Mouse (Mus musculus): ENCODE data around the gene Lamtor2. TPM values are rescaled to one million over a fixed set of nuclear protein-coding genes. Genes with fewer than 3 reads are reported as not detected.

The Lamtor2 gene
- total RNA-seq, 2 experiments from 2014 or later = 74.3 to 122 TPM

DNA sequence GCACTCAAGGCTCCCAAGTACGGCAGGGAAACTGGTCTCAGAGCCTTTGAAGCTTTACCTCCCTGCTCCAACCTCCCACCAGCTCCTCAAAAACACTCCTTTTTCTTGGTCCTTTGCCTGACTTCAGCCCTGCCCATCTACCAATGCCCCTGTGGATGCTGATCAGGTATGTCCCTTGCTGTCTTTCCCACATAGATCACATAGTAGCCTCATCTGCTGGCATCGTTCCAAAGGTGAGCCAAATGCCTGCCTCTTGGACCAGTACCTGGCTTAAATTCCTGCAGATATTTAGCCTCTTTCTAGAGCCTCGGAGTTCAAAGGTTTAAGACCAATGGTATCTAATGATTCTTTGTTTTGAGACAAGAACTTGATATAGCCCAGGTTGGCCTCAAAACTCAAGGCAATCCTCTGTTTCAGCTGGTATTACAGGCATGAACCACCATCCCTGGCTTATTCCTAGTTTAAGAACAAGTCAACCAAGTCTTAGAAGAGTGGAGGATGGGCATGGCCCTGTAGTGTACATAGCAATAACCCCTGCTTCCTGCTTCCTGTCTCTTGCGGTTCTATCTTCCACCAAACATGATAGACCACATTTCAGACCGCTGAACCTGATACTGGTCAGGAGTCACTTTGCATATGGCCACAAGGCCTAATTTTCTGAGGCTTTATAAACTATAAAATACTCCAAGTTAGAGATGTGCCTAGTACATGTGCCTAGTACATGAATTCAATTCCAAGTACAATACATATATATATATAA, 9.0 kb downstream of the Lamtor2 start:
- ATAC-seq (replicated peaks; ENCODE audit: poor library complexity, severe bottlenecking) = 0 out of 2 replicates have a peak, but pooled peaks have one; percentile 25

DNA sequence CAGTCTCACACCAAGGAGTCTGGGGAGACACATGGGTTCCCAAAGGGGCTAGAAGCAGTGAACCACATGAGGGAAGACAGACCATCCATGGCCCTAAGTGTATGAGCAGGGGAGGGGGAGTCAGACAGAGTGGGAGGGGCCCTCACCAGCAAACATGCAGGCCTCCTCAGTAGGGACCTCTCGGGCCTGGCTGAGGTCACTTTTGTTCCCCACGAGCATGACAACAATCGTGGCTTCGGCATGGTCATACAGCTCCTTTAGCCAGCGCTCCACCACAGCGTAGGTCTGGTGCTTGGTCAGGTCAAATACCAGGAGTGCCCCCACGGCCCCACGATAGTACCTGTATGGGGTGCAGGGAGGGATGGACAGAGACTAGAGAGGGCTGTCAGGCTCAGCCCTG, 9.7 kb downstream of the Lamtor2 start:
- no peak for ATAC-seq (replicated peaks; ENCODE audit: poor library complexity, severe bottlenecking)

DNA sequence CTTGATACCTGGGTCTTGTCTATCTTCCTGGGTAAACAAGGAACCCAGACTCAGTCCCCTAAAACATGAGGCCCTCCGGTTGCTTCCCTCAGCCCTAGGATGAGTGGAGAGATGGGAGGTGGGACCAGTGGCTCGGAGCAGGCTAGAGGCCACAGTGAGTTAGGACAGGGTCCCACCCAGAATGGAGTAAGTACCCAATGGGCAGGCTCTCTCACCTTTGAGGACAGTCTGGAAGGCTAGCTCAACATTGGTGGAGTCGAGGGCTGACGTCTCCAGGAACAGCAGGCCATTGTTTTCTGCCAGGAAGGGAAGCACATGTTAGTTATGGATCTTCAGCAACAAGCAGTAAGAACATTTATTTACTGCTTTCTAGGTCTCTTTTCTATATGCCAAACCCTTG, 10.4 kb downstream of the Lamtor2 start:
- ATAC-seq (replicated peaks; ENCODE audit: poor library complexity, severe bottlenecking) = no peak

DNA sequence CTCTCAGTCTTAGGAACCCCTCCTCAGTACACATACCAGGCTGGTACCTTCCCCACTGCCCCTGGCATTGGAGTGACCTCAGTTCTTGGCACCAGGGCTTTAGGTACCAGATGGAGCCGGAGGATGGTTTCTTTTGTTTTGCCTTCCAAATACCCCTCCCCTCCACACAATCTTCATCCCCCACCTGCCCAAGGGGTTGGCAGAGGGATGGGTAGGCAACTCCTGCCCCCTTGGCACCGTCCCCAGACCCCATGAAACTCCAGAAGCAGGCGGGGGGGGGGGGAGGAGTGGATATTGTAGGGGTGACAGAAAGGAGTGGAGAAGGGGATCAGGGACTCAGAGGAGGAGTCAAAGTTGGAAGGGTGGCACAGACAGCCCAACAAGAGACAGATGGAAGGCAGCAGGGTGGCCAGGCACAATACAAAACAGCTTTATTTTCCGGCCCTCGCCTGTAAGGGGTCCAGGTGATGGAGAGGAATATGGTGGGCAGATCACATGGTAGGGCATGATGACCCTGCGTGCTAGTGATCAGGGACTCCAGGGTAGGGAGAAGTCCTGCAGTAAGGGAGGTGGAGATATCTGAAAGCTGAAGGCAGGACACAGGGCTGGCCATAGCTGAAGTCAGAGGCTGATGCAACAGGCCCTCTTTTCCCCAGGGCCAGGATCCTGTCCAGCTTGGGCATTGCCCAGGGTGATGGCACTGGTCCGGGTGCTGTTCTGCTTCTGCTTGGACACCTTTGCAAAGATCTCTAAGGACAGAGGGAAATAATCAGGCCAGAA, 11.1 kb downstream of the Lamtor2 start:
- ATAC-seq (replicated peaks; ENCODE audit: poor library complexity, severe bottlenecking) = no peak

DNA sequence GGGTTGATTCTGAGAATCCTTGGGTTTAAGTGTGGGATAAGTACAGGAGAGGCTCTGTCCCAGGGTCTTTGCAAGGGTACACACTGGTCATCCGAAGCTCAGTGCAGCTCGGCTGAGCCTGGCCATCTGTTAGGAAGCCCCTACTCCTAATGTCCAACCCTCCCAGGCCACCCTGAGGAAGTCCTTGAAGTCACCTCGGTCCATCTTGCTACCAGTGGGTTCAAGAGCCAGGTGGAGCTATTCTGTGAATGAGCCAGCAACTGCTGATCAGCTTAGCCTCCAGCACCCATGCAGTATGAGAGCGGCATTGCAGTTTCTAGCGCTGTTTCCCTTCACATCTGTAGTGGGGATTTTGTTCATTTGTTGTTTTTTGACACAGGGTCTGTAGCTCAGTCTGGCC, 12.8 kb downstream of the Lamtor2 start:
- no peak for ATAC-seq (replicated peaks; ENCODE audit: poor library complexity, severe bottlenecking)

DNA sequence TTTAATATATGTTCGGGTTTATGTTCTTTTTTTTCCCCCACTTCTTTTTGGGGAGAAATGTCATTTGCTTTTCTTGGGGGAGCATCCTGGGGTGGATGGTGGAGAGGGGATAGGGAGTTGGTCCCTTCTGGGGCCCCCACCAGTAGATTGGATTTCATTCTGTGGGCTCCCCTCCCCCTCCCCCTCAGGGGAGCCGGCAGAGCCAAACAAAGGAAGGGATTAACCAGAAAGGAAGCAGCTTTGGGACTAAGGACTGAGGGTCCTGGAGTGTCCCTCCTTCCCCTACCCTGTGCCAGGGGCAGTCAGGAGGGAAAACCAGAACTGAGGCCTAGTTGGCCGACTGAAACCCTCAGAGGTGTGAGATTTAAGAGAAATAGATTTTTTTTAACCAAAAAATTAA, 13.5 kb downstream of the Lamtor2 start:
- no peak for ATAC-seq (replicated peaks; ENCODE audit: poor library complexity, severe bottlenecking)

DNA sequence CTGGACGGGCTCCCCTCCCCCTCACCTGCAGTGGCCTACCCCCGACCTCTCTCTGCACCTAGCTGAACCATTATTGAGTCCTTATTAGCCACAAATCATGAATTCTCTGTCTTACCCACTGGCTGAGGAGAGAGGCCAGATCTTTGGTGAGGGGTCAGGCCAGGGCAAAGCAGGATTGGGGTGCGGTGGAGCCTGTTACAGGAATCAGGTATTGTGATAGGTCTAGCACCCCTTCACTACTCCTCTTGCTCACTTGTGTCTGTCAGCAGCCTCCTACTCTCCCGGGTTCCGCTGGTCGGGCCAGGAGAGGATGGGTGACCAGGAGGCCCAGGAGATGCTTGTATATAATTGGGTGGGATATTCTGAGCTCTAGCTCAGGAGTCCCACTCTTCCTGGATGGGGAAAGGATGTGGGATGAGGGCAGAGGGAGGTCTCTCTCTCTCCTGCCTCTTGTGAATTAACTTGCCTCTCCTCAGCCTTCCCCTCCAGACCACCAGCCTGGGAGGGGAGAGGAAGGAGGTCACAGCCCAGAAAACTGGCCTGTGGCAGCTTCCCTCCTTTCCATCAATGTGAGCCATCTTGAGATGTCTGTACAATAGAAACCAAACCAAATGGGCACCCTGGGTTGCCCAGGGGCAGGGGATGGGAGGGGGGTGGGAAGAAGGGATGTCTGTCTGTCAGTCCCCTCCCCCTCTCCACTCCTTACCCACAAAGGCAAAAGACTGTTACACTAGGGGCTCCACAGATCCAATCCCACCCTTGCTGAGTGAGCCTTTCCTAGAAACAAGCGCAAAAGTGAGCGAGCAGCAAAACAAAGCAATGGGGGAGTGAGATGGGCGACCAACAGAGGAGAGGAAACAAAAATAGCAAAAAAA, 14.4 kb downstream of the Lamtor2 start:
- ATAC-seq (replicated peaks; ENCODE audit: poor library complexity, severe bottlenecking) = no peak

DNA sequence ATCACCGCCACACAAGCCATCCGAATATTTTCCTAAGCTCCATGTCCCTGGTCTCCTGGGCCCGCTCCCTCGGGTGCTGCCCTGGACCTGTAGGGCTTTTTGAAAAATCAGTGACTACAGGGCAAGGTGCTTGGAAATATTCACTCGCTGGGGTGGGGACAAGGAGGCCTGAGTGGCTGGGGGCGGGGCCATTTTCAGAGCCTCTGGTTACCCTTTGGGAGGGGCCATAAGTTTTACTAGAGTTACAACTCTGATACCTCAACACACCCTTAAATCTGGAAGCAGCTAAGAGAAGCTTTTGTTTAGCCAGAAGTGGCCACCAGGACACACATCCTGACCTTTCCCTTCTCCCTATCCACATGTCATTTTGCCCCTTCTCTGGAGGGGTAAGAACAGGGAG, 15.7 kb downstream of the Lamtor2 start:
- ATAC-seq (replicated peaks; ENCODE audit: poor library complexity, severe bottlenecking) = no peak

DNA sequence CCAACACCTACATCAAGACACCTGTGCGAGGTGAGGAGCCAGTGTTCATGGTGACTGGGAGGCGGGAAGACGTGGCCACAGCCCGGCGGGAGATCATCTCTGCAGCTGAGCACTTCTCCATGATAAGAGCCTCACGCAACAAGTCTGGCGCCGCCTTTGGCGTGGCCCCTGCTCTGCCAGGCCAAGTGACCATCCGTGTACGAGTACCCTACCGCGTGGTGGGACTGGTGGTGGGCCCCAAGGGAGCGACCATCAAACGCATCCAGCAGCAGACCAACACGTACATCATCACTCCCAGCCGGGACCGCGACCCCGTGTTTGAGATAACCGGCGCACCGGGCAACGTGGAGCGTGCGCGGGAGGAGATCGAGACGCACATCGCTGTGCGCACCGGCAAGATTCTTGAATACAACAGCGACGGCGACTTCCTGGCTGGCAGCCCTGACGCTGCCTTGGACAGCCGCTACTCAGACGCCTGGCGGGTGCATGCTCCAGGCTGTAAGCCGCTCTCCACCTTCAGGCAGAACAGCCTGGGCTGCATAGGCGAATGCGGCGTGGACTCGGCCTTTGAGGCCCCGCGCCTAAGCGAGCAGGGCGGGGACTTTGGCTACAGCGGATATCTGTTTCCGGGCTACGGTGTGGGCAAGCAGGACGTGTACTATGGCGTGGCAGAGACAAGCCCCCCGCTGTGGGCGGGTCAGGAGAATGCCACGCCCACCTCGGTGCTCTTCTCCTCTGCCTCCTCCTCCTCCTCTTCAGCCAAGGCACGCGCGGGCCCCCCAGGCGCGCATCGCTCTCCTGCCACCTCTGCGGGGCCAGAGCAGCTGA, 16.6 kb downstream of the Lamtor2 start:
- ATAC-seq (replicated peaks; ENCODE audit: poor library complexity, severe bottlenecking) = peak; percentile 58

DNA sequence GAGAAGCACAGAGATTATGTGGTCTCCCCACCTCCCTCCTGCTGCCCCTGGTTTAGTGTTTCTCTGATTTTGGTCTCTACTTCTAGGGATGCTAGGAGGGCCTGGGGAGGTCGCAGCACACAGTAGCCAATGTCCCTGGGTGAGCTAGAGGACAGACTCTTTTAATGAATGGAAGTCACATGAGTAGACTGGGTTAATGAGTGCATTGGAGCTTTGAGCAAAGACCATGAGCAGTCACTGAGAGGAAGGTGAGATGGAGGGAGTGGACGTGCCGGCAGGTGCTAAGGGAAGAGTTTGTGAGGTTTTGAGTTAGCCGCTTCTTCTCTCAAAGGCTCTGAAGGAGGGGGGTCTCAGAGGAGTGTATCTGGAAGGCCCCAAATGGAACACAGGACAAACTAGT, 17.3 kb downstream of the Lamtor2 start:
- no peak for ATAC-seq (replicated peaks; ENCODE audit: poor library complexity, severe bottlenecking)

DNA sequence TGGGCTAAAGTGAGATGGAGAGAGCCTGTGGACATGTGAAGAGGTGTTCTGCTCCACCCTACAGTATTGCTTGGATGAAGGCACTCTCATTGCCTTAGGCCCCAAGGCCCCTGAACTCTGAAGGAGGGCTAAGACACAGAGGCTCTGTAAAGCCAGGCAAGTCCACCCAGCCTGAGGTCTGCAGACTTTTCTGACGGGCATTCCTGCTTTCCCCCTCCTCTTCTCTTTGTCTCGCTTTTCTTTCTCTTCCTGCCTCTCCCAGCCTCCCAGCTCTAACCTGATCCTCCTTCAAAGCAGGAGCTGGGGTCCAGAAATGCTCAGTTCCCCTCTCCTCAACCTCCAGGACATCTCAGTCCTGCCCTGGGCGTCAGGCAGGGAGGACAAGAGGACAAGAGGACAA, 17.9 kb downstream of the Lamtor2 start:
- no peak for ATAC-seq (replicated peaks; ENCODE audit: poor library complexity, severe bottlenecking)

DNA sequence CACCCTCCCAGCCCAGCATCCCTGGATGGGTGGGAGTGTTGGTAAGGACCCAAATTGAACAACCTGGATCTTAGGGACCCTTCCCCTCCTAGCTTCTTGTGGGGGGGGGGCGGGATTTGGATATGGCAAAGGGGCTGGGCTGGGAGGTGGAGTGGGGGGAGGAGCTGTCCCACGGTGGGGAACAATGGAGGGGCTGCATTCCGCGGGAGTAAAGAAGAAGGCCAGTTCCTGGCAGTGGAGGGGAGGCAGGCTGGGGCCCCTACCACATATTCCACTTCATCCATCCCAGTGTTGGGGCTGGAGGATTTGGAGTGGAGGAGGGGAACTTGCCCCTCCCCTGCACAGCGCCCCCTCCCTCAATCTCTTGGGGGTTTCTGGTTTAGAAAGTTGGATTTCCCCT, 19.2 kb downstream of the Lamtor2 start:
- no peak for ATAC-seq (replicated peaks; ENCODE audit: poor library complexity, severe bottlenecking)

DNA sequence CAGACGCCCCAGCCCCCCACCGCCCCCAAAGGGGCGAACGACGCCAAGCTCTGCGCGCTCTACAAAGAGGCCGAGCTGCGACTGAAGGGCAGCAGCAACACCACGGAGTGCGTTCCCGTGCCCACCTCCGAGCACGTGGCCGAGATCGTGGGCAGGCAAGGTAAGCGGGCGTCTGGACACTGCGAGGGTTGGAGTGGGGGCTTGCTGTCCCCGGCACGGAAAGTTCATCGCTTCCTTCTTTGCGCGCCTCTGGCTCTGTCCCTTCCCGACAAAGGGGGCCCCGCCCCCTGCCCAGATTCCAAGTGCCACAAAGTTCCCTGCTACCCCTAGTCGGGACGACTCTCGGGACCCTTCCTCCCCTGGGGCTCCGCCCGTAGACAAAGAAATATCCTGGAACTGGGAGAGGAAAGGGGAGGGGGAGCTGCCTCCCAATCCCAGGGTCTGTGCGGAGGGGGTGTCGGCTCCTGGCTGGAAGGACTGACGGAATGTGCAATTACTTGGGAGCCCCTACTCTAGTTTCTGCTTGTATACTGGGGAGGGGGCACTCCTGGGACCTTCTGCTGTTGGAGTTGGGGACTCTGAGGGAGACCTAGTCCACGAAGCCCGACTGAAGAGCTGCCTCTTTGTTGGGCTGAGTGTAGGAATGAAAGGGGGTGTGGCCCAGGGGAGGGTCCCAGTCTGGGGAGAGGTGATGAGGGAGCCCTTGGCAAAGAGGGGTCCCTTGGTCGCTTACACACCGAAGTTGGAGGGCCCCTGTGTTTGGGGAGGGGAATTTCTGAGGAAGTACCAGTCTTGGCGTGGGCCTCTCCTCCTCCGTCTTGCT, 20.0 kb downstream of the Lamtor2 start:
- ATAC-seq (replicated peaks; ENCODE audit: poor library complexity, severe bottlenecking) = 0 out of 2 replicates have a peak, but pooled peaks have one; percentile 2

DNA sequence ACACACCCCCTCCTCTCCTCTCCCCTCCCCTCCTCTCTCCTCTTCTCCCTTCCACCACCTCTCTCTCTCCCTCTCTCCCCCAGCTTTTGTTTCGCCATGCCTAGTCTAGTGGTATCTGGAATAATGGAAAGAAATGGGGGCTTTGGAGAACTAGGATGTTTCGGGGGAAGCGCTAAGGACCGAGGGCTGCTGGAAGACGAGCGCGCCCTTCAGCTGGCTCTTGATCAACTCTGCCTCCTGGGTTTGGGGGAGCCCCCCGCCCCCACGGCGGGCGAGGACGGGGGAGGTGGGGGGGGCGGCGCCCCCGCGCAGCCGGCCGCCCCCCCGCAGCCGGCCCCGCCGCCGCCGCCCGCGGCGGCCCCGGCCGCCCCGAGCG, 20.6 kb downstream of the Lamtor2 start, which contains the start of gene Mex3a:
Mex3a (plus strand) TSS at position 97 of the 376 bp plus-strand sequence.
- no peak for ATAC-seq (replicated peaks; ENCODE audit: poor library complexity, severe bottlenecking)

DNA sequence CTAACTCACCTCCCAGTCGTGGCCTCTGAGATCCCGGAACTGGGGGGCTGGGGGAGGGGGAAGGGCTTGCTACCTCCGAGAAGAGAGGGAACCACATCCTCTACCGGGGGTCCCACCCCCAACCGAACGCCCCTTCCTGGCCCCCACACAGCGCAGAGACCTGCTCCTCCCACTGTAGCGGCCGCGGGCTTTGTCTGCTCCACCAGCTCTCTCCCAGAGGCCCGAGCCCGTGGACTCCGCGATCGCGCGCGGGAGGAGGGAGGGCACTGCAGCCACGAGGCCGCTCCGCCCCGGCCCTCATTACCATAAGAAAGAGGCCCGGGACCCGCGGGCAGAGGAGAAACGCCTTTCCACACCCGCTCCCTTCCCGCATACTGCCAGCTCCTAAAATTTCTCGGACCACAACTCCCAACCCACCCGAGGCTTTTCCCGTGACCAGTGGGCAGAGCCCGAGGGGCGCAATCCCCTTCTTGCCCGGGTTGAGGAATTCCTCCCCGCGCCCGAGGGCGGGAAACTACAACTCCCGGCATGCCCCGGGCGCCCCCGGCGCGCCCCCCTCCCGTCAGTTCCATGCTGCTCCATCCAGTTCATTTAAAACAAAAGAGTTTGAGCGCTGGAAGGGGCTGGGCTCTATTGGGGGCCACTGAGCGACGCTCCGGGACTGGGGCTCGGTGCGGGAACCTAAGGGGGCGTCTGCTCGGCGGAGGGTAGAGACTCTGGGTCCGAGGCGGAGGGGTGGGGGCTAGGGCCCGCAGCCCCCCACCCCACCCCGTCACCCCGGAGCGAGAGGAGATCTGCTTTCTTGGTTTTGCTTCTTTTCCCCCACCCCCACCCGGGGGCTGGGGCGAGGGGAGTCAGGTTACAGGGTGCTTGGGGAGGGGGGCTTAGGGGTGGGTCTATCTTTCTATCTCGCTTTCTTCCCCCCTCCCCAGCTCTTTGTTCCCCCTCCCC, 21.3 kb downstream of the Lamtor2 start:
- ATAC-seq (replicated peaks; ENCODE audit: poor library complexity, severe bottlenecking) = peak; percentile 58

DNA sequence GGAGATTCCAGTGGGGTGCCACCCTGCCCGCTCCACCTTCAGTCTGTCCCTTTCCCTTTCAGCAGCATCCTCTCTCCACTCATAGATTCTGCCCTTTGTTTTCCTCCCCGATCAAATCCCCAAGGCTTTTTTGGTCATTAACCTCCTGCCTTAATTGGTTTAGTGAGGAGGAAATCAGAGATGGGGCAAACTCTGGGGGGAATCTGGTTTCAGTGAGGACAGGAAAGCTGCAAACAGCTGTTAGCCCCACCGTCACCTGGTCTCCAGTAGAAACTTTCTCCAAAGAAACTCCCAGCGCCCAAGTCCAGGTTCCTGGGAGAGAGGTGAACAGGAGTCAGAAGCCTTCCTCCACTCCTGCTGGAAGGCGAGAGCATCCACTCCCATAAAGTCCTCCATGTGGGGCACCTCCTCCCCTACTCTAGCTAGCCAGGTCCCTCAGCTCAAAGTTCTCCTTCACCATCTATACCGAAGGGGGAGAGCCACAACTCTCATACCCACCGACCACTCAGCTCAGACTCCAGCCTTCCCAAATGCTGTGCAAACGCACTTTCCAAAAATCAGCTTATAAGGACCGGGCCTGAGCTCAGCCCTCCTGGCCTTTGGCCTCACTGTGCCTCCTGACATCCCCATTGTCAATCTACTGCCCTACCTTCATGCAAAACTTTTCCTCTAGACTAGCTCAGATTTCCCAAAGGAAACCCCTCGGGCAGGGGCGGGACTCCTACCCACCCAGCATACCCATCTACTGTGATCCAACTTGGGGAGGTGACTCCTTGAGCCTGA, 22.6 kb downstream of the Lamtor2 start:
- ATAC-seq (replicated peaks; ENCODE audit: poor library complexity, severe bottlenecking) = no peak

All from granulocyte monocyte progenitor cell, adult 5-6 weeks (primary cell).